In the genomic region with DNA sequence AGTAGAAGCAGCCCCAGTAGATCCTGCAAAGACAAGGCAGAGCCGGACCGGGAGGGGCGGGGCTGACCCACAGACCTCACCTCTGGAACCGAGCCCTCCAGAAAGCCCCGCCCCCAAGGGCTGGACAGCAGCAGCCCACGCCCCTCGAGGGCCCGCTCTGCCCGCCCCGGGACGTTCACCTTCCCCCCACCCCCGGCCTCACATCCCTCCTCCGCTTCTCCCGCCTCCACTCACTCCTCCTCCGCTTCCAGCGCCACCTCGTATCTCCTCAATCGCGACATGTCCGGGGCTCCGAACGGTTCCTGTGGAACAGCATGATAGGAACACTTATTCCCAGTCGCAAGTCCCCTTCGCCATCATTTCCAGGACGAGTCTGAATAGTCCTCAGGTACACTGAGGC, we compare ENCODE assay signal across 9 mouse cellular contexts. TPM values are rescaled to one million over a fixed set of nuclear protein-coding genes. Genes with fewer than 3 reads are reported as not detected.
DNase-seq lines count a peak whose midpoint lies in the region; ATAC-seq and TF ChIP-seq lines count a peak whose summit lies in the region.
"Not testable (repeated sequence)": the region's sequence is repeated elsewhere in the genome, so short reads cannot be mapped to it uniquely, and the experiment has no call there.
"Had no signal": no experiment of that assay in that cellular context is flagged by ENCODE, and none has a peak within 500 bp of the region (broad histone marks: within the 10 kb centered on the region; RNA-seq: fewer than 3 reads in every experiment).

No protein-coding gene starts in this region.

- H3K9me3 ChIP-seq in heart, embryonic 12.5 days (replicated peaks); liver, embryonic 13.5 days (replicated peaks); midbrain, postnatal 0 days (ENCODE audit: low read length): not testable (repeated sequence)

- peak overlapping the region; percentile 50 for H3K4me3 ChIP-seq in embryonic fibroblast, embryonic 13.5 days (ENCODE audit: insufficient read depth, low read length)
- peak overlapping the region; percentile 49 for H3K4me3 ChIP-seq in heart, embryonic 12.5 days
- H3K4me3 ChIP-seq in kidney, adult 2 months (ENCODE audit: insufficient read depth, low read depth, low read length): peak overlapping the region; percentile 66
- H3K4me3 ChIP-seq in liver, embryonic 13.5 days (replicated peaks): peak overlapping the region; percentile 56
- H3K4me3 ChIP-seq in midbrain, postnatal 0 days (ENCODE audit: low read depth, low read length): peak overlapping the region; percentile 38

- not testable (repeated sequence) for H3K4me1 ChIP-seq in embryonic fibroblast, embryonic 13.5 days (ENCODE audit: control insufficient read depth, insufficient read depth, low read length); heart, embryonic 12.5 days (replicated peaks); kidney, adult 2 months (ENCODE audit: control insufficient read depth, insufficient read depth, low read length); midbrain, postnatal 0 days (ENCODE audit: insufficient read depth, low read length)
- peaks cover 14% of the 10 kb centered on the region for H3K4me1 ChIP-seq in liver, embryonic 13.5 days (replicated peaks)

- peak; percentile 79 for DNase-seq in CD4-positive, CD25-positive, alpha-beta regulatory T cell, adult 2 months (ENCODE audit: low read depth, low spot score)
- peak; percentile 72 for DNase-seq in brain, adult 2 months (ENCODE audit: low read depth, low spot score)
- DNase-seq in kidney, adult 2 months: peak; percentile 91
- DNase-seq in liver, embryonic 13.5 days: peak; percentile 75
- peak; percentile 41 for DNase-seq in midbrain, postnatal 0 days (ENCODE audit: low spot score)
- peak; percentile 41 to 58 for DNase-seq in spleen, postnatal 10 days (ENCODE audit: low spot score in 2 of 2)

- TF ChIP-seq POLR2A in embryonic fibroblast, embryonic 13.5 days (IDR thresholded peaks at IDR 0.05; ENCODE audit: low read depth, low read length): peak; percentile 70
- TF ChIP-seq POLR2A in kidney, adult 2 months (IDR thresholded peaks at IDR 0.05; ENCODE audit: low read depth, low read length): not testable (repeated sequence)

- not testable (repeated sequence) for H3K9ac ChIP-seq in heart, embryonic 12.5 days; midbrain, postnatal 0 days (replicated peaks; ENCODE audit: low read length, poor library complexity, severe bottlenecking)
- H3K9ac ChIP-seq in liver, embryonic 13.5 days: peak overlapping the region; percentile 45; the same call in 1 of the 2 replicates

- not testable (repeated sequence) for ATAC-seq in heart, embryonic 12.5 days (ENCODE audit: insufficient number of reproducible peaks, low FRiP score); liver, embryonic 13.5 days (ENCODE audit: low read depth); midbrain, postnatal 0 days (ENCODE audit: low FRiP score)

- TF ChIP-seq CTCF in embryonic fibroblast, embryonic 13.5 days (IDR thresholded peaks at IDR 0.05; ENCODE audit: borderline replicate concordance, insufficient read depth, low read length); kidney, adult 2 months (conservative IDR thresholded peaks at IDR 0.05; ENCODE audit: insufficient read depth, insufficient read length, low read depth, low read length); midbrain, postnatal 0 days (IDR thresholded peaks at IDR 0.05): not testable (repeated sequence)

- not testable (repeated sequence) for H3K27me3 ChIP-seq in heart, embryonic 12.5 days (replicated peaks); kidney, adult 2 months (replicated peaks; ENCODE audit: control insufficient read depth, insufficient read depth, low read length); liver, embryonic 13.5 days; midbrain, postnatal 0 days (ENCODE audit: insufficient read depth, low read length)

- under 1% methylated on average over 24 of the region's 25 CpGs for WGBS in heart, embryonic 12.5 days
- 0% methylated on average over 18 of the region's 25 CpGs for WGBS in kidney, adult 2 months
- 0% methylated on average over 20 of the region's 25 CpGs for WGBS in liver, embryonic 13.5 days (ENCODE audit: insufficient replicate concordance)
- WGBS in midbrain, postnatal 0 days: under 1% methylated on average over 18 of the region's 25 CpGs

- H3K36me3 ChIP-seq in heart, embryonic 12.5 days; kidney, adult 2 months (ENCODE audit: control insufficient read depth, insufficient read depth, low read length); liver, embryonic 13.5 days; midbrain, postnatal 0 days (ENCODE audit: insufficient read depth, low read length): not testable (repeated sequence)

- not testable (repeated sequence) for H3K27ac ChIP-seq in embryonic fibroblast, embryonic 13.5 days (ENCODE audit: insufficient read depth, low read length); heart, embryonic 12.5 days (ENCODE audit: poor library complexity, severe bottlenecking); liver, embryonic 13.5 days; midbrain, postnatal 0 days (ENCODE audit: low read depth, low read length)
- peak overlapping the region; percentile 86 for H3K27ac ChIP-seq in kidney, adult 2 months (ENCODE audit: insufficient read depth, low read depth, low read length)

- peak overlapping the region; percentile 59 for H3K4me2 ChIP-seq in heart, embryonic 12.5 days
- peak overlapping the region; percentile 69 for H3K4me2 ChIP-seq in liver, embryonic 13.5 days
- peak overlapping the region; percentile 40; the same call in 1 of the 2 replicates for H3K4me2 ChIP-seq in midbrain, postnatal 0 days (ENCODE audit: low read depth, low read length, poor library complexity, severe bottlenecking)

RNA-seq across cellular contexts. Expression of gene Ccl27a, which starts 0.5 kb away (rescaled TPM):
- 12.6 and 13.4 TPM in 2 replicates for polyA plus RNA-seq in embryonic fibroblast, embryonic 13.5 days (2011; ENCODE audit: insufficient read length, low read depth, missing spikeins)
- 45.8 and 47.5 TPM in 2 replicates for polyA plus RNA-seq in heart, embryonic 12.5 days (2016; fragmentation: Nextera tagmentation; extraction: Ambion mirVana)
- polyA plus RNA-seq in kidney, adult 2 months (2012; rRNA removed): 49.2 and 54.0 TPM in 2 replicates
- polyA plus RNA-seq in liver, embryonic 13.5 days (2015; fragmentation: Nextera tagmentation; extraction: Ambion mirVana): 7.1 and 7.6 TPM in 2 replicates
- 191 and 237 TPM in 2 replicates for total RNA-seq in midbrain, postnatal 0 days (2014; rRNA removed)
- polyA plus RNA-seq in midbrain, postnatal 0 days (2015; fragmentation: Nextera tagmentation; extraction: Ambion mirVana): 318 and 329 TPM in 2 replicates
- polyA plus RNA-seq: C2C12 had no signal

RNA-seq across cellular contexts. Expression of gene Sigmar1, which starts 17.5 kb away (rescaled TPM):
- 78.6 and 103 TPM in 2 replicates for polyA plus RNA-seq in embryonic fibroblast, embryonic 13.5 days (2011; ENCODE audit: insufficient read length, low read depth, missing spikeins)
- 61.2 and 62.1 TPM in 2 replicates for polyA plus RNA-seq in heart, embryonic 12.5 days (2016; fragmentation: Nextera tagmentation; extraction: Ambion mirVana)
- polyA plus RNA-seq in kidney, adult 2 months (2012; rRNA removed): 60.6 and 69.7 TPM in 2 replicates
- 45.1 and 45.2 TPM in 2 replicates for polyA plus RNA-seq in liver, embryonic 13.5 days (2015; fragmentation: Nextera tagmentation; extraction: Ambion mirVana)
- 34.1 and 45.4 TPM in 2 replicates for total RNA-seq in midbrain, postnatal 0 days (2014; rRNA removed)
- polyA plus RNA-seq in midbrain, postnatal 0 days (2015; fragmentation: Nextera tagmentation; extraction: Ambion mirVana): 44.8 and 55.4 TPM in 2 replicates

RNA-seq across cellular contexts. Expression of gene Galt, which starts 18.5 kb away (rescaled TPM):
- polyA plus RNA-seq in embryonic fibroblast, embryonic 13.5 days (2011; ENCODE audit: insufficient read length, low read depth, missing spikeins): 25.1 and 25.5 TPM in 2 replicates
- polyA plus RNA-seq in heart, embryonic 12.5 days (2016; fragmentation: Nextera tagmentation; extraction: Ambion mirVana): 54.6 and 57.0 TPM in 2 replicates
- 162 and 175 TPM in 2 replicates for polyA plus RNA-seq in kidney, adult 2 months (2012; rRNA removed)
- 22.5 and 25.0 TPM in 2 replicates for polyA plus RNA-seq in liver, embryonic 13.5 days (2015; fragmentation: Nextera tagmentation; extraction: Ambion mirVana)
- 53.7 and 68.1 TPM in 2 replicates for total RNA-seq in midbrain, postnatal 0 days (2014; rRNA removed)
- polyA plus RNA-seq in midbrain, postnatal 0 days (2015; fragmentation: Nextera tagmentation; extraction: Ambion mirVana): 54.0 and 60.0 TPM in 2 replicates

RNA-seq across cellular contexts. Expression of gene Arid3c, which starts 42.6 kb away (rescaled TPM):
- polyA plus RNA-seq in embryonic fibroblast, embryonic 13.5 days (2011; ENCODE audit: insufficient read length, low read depth, missing spikeins): not detected in 2 replicates
- not detected in 2 replicates for polyA plus RNA-seq in heart, embryonic 12.5 days (2016; fragmentation: Nextera tagmentation; extraction: Ambion mirVana)
- polyA plus RNA-seq in kidney, adult 2 months (2012; rRNA removed): not detected in 2 replicates
- polyA plus RNA-seq in liver, embryonic 13.5 days (2015; fragmentation: Nextera tagmentation; extraction: Ambion mirVana): not detected in 2 replicates
- total RNA-seq in midbrain, postnatal 0 days (2014; rRNA removed): 0.27 and 0.33 TPM in 2 replicates
- 0.42 and 0.48 TPM in 2 replicates for polyA plus RNA-seq in midbrain, postnatal 0 days (2015; fragmentation: Nextera tagmentation; extraction: Ambion mirVana)
- polyA plus RNA-seq: C2C12 had no signal

RNA-seq across cellular contexts. Expression of gene Dctn3, which starts 50.5 kb away (rescaled TPM):
- 81.6 and 98.1 TPM in 2 replicates for polyA plus RNA-seq in embryonic fibroblast, embryonic 13.5 days (2011; ENCODE audit: insufficient read length, low read depth, missing spikeins)
- 113 and 118 TPM in 2 replicates for polyA plus RNA-seq in heart, embryonic 12.5 days (2016; fragmentation: Nextera tagmentation; extraction: Ambion mirVana)
- polyA plus RNA-seq in kidney, adult 2 months (2012; rRNA removed): 76.0 and 92.6 TPM in 2 replicates
- polyA plus RNA-seq in liver, embryonic 13.5 days (2015; fragmentation: Nextera tagmentation; extraction: Ambion mirVana): 86.4 and 90.0 TPM in 2 replicates
- 122 and 150 TPM in 2 replicates for total RNA-seq in midbrain, postnatal 0 days (2014; rRNA removed)
- polyA plus RNA-seq in midbrain, postnatal 0 days (2015; fragmentation: Nextera tagmentation; extraction: Ambion mirVana): 308 and 345 TPM in 2 replicates

Comparison
In these comparisons a context has a peak if more than half of its experiments do, and no peak if none do; other contexts are left out.
1. DNase-seq: peak in every context shown above with its lines; median percentile 91 in kidney, adult 2 months; 79 in CD4-positive, CD25-positive, alpha-beta regulatory T cell, adult 2 months; 75 in liver, embryonic 13.5 days; 72 in brain, adult 2 months; 50 in spleen, postnatal 10 days; 41 in midbrain, postnatal 0 days.